Mouse (Mus musculus) pancreas, adult 10 weeks (tissue): ENCODE results near the gene Hapln1. TPM values are rescaled to one million over a fixed set of nuclear protein-coding genes. Genes with fewer than 3 reads are reported as not detected.

Experiments
- polyA plus RNA-seq: library from polyadenylated mRNA; stranded (reverse); fragments of 350-450 nt; fragmentation: Illumina TruSeq; extraction: RNeasy Lipid Tissue Mini Kit (QIAGEN cat#74804); gene quantifications from one replicate; pipeline ENCODE4 v1.2.3, GENCODE M21; 2015; ENCODE audit warnings: low read depth, low replicate concordance; ENCODE audit not compliant: insufficient read depth

The Hapln1 gene
- 0.44 TPM for polyA plus RNA-seq

GRCm38 (mm10) chr13:89539205-89539886, at the start of gene Hapln1:
TSS of gene Hapln1 (plus strand) at chr13:89539796.

Other genes starting within 250 kb of the Hapln1 start
- gene Vcan, start 202.7 kb downstream of the Hapln1 start, polyA plus RNA-seq, result 2.9 TPM